Mouse (Mus musculus) heart, embryonic 14.5 days (tissue): ENCODE data around the gene Sv2c. TPM values are rescaled to one million over a fixed set of nuclear protein-coding genes. Genes with fewer than 3 reads are reported as not detected.

Experiments
- ATAC-seq: fragments of 200-750 bp; cut with Nextera tagmentation; 2 replicates; pipeline ENCODE4 v1.8.0; 2017; ENCODE audit warnings: low read depth, moderate TSS enrichment; ENCODE audit not compliant: insufficient number of reproducible peaks, insufficient read depth, low FRiP score
- H3K27ac ChIP-seq, 2 experiments: fragments of 200-500 bp in 1 of 2; fragments of 300-500 bp in 1 of 2; sonication (generic) in 1 of 2; replicated peaks in 1 of 2; 2 replicates each; pipeline ENCODE4 v1.5.1; 2012 to 2014; ENCODE audit warnings: low read depth in 2 of 2, low read length in 2 of 2, control low read depth in 1 of 2, mild to moderate bottlenecking in 1 of 2, mixed read lengths in 1 of 2; ENCODE audit not compliant: control insufficient read depth in 1 of 2, insufficient read depth in 1 of 2
- H3K27me3 ChIP-seq: fragments of 300-500 bp; sonication (generic); 2 replicates; pipeline ENCODE4 v1.6.1; 2014; ENCODE audit warnings: mild to moderate bottlenecking, low read length, control low read depth; ENCODE audit not compliant: control insufficient read depth, insufficient read depth
- H3K36me3 ChIP-seq: fragments of 300-500 bp; sonication (generic); 2 replicates; pipeline ENCODE4 v1.6.1; 2014; ENCODE audit warnings: mild to moderate bottlenecking, control low read depth, low read length, mixed read lengths; ENCODE audit not compliant: control insufficient read depth, insufficient read depth
- H3K4me1 ChIP-seq, 2 experiments: fragments of 200-500 bp in 1 of 2; fragments of 300-500 bp in 1 of 2; sonication (generic) in 1 of 2; 2 replicates each; pipeline ENCODE4 v1.6.1; 2012 to 2014; ENCODE audit warnings: low read length in 2 of 2, control low read depth in 1 of 2, mixed read lengths in 1 of 2; ENCODE audit not compliant: control insufficient read depth in 2 of 2, insufficient read depth in 2 of 2
- H3K4me2 ChIP-seq: fragments of 300-500 bp; sonication (generic); 2 replicates; pipeline ENCODE4 v1.6.1; 2014; ENCODE audit warnings: mild to moderate bottlenecking, low read length
- H3K4me3 ChIP-seq, 2 experiments: fragments of 200-500 bp in 1 of 2; fragments of 300-500 bp in 1 of 2; sonication (generic) in 1 of 2; 2 replicates each; pipeline ENCODE4 v1.5.1; 2012 to 2014; ENCODE audit warnings: low read length in 2 of 2, mild to moderate bottlenecking in 2 of 2, control low read depth in 1 of 2, low read depth in 1 of 2, moderate library complexity in 1 of 2; ENCODE audit not compliant: control insufficient read depth in 1 of 2, insufficient read depth in 1 of 2
- H3K9ac ChIP-seq: fragments of 300-500 bp; sonication (generic); 2 replicates; pipeline ENCODE4 v1.6.1; 2014; ENCODE audit warnings: mild to moderate bottlenecking, low read length
- H3K9me3 ChIP-seq: fragments of 300-500 bp; sonication (generic); 2 replicates; pipeline ENCODE4 v1.6.1; 2016; ENCODE audit warnings: low read length, control low read depth; ENCODE audit not compliant: control insufficient read depth
- WGBS: fragments of 180-500 bp; shearing (Covaris S2); extraction: QIAGEN DNeasy Blood & Tissue Kit; methylation state at CpG from one replicate; pipeline ENCODE4 v1.1.7; 2014; 5-methylcytosine and 5-hydroxymethylcytosine counted together
- polyA plus RNA-seq: library from polyadenylated mRNA; unstranded; fragments of >200 nt; fragmentation: Nextera tagmentation; extraction: Ambion mirVana; gene quantifications from 2 replicates; pipeline ENCODE4 v1.2.1, GENCODE M21; 2014

Sv2c gene
- polyA plus RNA-seq, 1 experiment from 2014 or later = 1.4 TPM

GRCm38 (mm10) chr13:96010861-96011511, 121.4 kb downstream of the Sv2c start:
- Histone ChIP-seq H3K4me2 (no peak overlapping the region), H3K36me3 (no peaks in the 10 kb centered on the region), H3K27me3 (no peaks in the 10 kb centered on the region), H3K9me3 (no peaks in the 10 kb centered on the region), H3K27ac (no peak overlapping the region), H3K4me3 (no peak overlapping the region), H3K4me1 (no peaks in the 10 kb centered on the region), H3K9ac (no peak overlapping the region)
- ATAC-seq = no peak
- WGBS = 30% methylated on average over 11 of the region's 11 CpGs

GRCm38 (mm10) chr13:96008975-96009374, 123.4 kb downstream of the Sv2c start:
- ATAC-seq = no peak

GRCm38 (mm10) chr13:96008154-96008553, 124.2 kb downstream of the Sv2c start:
- Histone ChIP-seq H3K27ac (no peak overlapping the region), H3K27me3 (no peaks in the 10 kb centered on the region), H3K4me3 (no peak overlapping the region), H3K4me2 (no peak overlapping the region), H3K4me1 (no peaks in the 10 kb centered on the region), H3K9me3 (no peaks in the 10 kb centered on the region), H3K36me3 (no peaks in the 10 kb centered on the region), H3K9ac (no peak overlapping the region)
- 41% methylated on average over 3 of the region's 3 CpGs for WGBS
- ATAC-seq = no peak

More at GRCm38 (mm10) chr13:96008975-96009374, 123.4 kb downstream of the Sv2c start:
- H3K9me3 ChIP-seq = no peaks in the 10 kb centered on the region
- H3K4me3 ChIP-seq = no peak overlapping the region
- no peaks in the 10 kb centered on the region for H3K4me1 ChIP-seq
- no peak overlapping the region for H3K4me2 ChIP-seq
- 85% methylated on average over 9 of the region's 9 CpGs for WGBS
- H3K36me3 ChIP-seq = no peaks in the 10 kb centered on the region
- H3K9ac ChIP-seq = no peak overlapping the region
- H3K27me3 ChIP-seq = no peaks in the 10 kb centered on the region
- H3K27ac ChIP-seq = no peak overlapping the region

GRCm38 (mm10) chr13:96003539-96003938, 128.8 kb downstream of the Sv2c start:
- Histone ChIP-seq H3K4me2 (no peak overlapping the region), H3K27ac (no peak overlapping the region), H3K27me3 (no peaks in the 10 kb centered on the region), H3K4me1 (no peaks in the 10 kb centered on the region), H3K9ac (no peak overlapping the region), H3K36me3 (no peaks in the 10 kb centered on the region), H3K4me3 (no peak overlapping the region), H3K9me3 (no peaks in the 10 kb centered on the region)
- ATAC-seq = no peak
- 70% methylated on average over 3 of the region's 3 CpGs for WGBS

GRCm38 (mm10) chr13:96002475-96002874, 129.9 kb downstream of the Sv2c start:
- 34% methylated on average over 5 of the region's 5 CpGs for WGBS
- H3K4me2 ChIP-seq = no peak overlapping the region
- H3K9ac ChIP-seq = no peak overlapping the region
- no peaks in the 10 kb centered on the region for H3K36me3 ChIP-seq
- no peaks in the 10 kb centered on the region for H3K4me1 ChIP-seq
- no peak overlapping the region for H3K27ac ChIP-seq
- no peaks in the 10 kb centered on the region for H3K27me3 ChIP-seq
- no peak for ATAC-seq
- no peak overlapping the region for H3K4me3 ChIP-seq
- H3K9me3 ChIP-seq = no peaks in the 10 kb centered on the region

GRCm38 (mm10) chr13:95999396-95999795, 133.0 kb downstream of the Sv2c start:
- H3K4me2 ChIP-seq = no peak overlapping the region
- H3K36me3 ChIP-seq = no peaks in the 10 kb centered on the region
- no peak overlapping the region for H3K9ac ChIP-seq
- no peaks in the 10 kb centered on the region for H3K4me1 ChIP-seq
- H3K9me3 ChIP-seq = no peaks in the 10 kb centered on the region
- no peak overlapping the region for H3K27ac ChIP-seq
- WGBS = 78% methylated on average over 10 of the region's 10 CpGs
- no peak overlapping the region for H3K4me3 ChIP-seq
- no peaks in the 10 kb centered on the region for H3K27me3 ChIP-seq
- ATAC-seq = no peak

GRCm38 (mm10) chr13:95997294-95997693, 135.1 kb downstream of the Sv2c start:
- H3K4me1 ChIP-seq = no peaks in the 10 kb centered on the region
- H3K9me3 ChIP-seq = no peaks in the 10 kb centered on the region
- no peaks in the 10 kb centered on the region for H3K27me3 ChIP-seq
- no peak for ATAC-seq
- H3K4me3 ChIP-seq = no peak overlapping the region
- H3K36me3 ChIP-seq = no peaks in the 10 kb centered on the region
- no peak overlapping the region for H3K4me2 ChIP-seq
- H3K27ac ChIP-seq = no peak overlapping the region
- no peak overlapping the region for H3K9ac ChIP-seq
- WGBS = 48% methylated on average over 2 of the region's 2 CpGs
